Mouse (Mus musculus): ENCODE results near the gene Ttc7b.

DNA sequence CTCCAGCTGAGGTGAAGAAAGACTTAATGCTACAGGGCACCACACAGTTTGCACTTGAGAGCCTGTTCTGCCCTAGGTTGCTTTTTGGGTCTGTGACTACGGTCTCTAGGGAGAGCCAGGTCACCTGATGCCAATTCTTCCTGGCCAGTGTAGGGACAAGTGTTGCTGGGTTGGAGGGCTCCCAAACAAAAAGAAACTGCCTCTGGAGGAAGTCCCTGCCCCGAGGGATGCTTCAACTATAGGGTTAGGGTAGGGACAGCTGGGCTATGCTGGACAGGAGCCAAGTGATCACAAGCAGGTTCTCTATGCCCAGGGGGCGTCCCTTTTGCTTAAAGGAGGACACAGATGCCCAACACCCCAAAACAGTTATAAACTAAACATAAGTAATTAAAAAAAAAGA lies 202.7 kb downstream of the Ttc7b start:
- TF ChIP-seq CTCF (IDR thresholded peaks at IDR 0.05; ENCODE audit: extremely low read depth, insufficient read depth, insufficient read length, insufficient replicate concordance) (no peak), POLR2A (IDR thresholded peaks at IDR 0.05; ENCODE audit: low read depth, low read length) (no peak)

All from spleen, adult 2 months (tissue).